Mouse (Mus musculus): ENCODE results near the gene Gm10665. TPM values are rescaled to one million over a fixed set of nuclear protein-coding genes. Genes with fewer than 3 reads are reported as not detected.
"Not testable (repeated sequence)": the region's sequence is repeated elsewhere in the genome, so short reads cannot be mapped to it uniquely, and the experiment has no call there.

The Gm10665 gene
- polyA plus RNA-seq (2016; fragmentation: Nextera tagmentation; extraction: Ambion mirVana) = not detected in 2 replicates

GRCm38 (mm10) chr7:22463975-22464374, at the start of gene Gm10665:
Gene Gm10665, minus strand, starts transcription at chr7:22464075.
- ATAC-seq (ENCODE audit: low FRiP score, low read depth); H3K9me3 ChIP-seq; H3K27me3 ChIP-seq; H3K9ac ChIP-seq (replicated peaks); H3K4me3 ChIP-seq; H3K27ac ChIP-seq (replicated peaks); H3K4me2 ChIP-seq (replicated peaks); H3K4me1 ChIP-seq; H3K36me3 ChIP-seq: not testable (repeated sequence)
- WGBS = no CpG with 5 or more reads among the region's 5 CpGs

GRCm38 (mm10) chr7:22499578-22499977, 35.7 kb upstream of the Gm10665 start, which contains the start of gene Vmn1r151:
Gene Vmn1r151, minus strand, starts transcription at chr7:22499678.
- H3K4me1 ChIP-seq; H3K27me3 ChIP-seq; H3K9me3 ChIP-seq; H3K4me2 ChIP-seq (replicated peaks); H3K36me3 ChIP-seq; H3K9ac ChIP-seq (replicated peaks); H3K4me3 ChIP-seq; ATAC-seq (ENCODE audit: low FRiP score, low read depth); H3K27ac ChIP-seq (replicated peaks): not testable (repeated sequence)
- 44% methylated on average over 2 of the region's 3 CpGs for WGBS

GRCm38 (mm10) chr7:22438129-22438528, 25.7 kb downstream of the Gm10665 start, which contains the start of gene Vmn1r149:
Gene Vmn1r149, minus strand, starts transcription at chr7:22438229.
- not testable (repeated sequence) for H3K4me1 ChIP-seq; H3K4me2 ChIP-seq (replicated peaks); H3K9me3 ChIP-seq; H3K4me3 ChIP-seq; H3K27ac ChIP-seq (replicated peaks); ATAC-seq (ENCODE audit: low FRiP score, low read depth); H3K9ac ChIP-seq (replicated peaks); H3K36me3 ChIP-seq; H3K27me3 ChIP-seq
- no CpG with 5 or more reads among the region's 2 CpGs for WGBS

GRCm38 (mm10) chr7:22413283-22413682, 50.6 kb downstream of the Gm10665 start, which contains the start of gene Vmn1r148:
Gene Vmn1r148, plus strand, starts transcription at chr7:22413583.
- not testable (repeated sequence) for H3K36me3 ChIP-seq; H3K27ac ChIP-seq (replicated peaks); ATAC-seq (ENCODE audit: low FRiP score, low read depth); H3K4me2 ChIP-seq (replicated peaks); H3K9ac ChIP-seq (replicated peaks); H3K27me3 ChIP-seq; H3K4me3 ChIP-seq; H3K4me1 ChIP-seq; H3K9me3 ChIP-seq
- WGBS = no CpG with 5 or more reads among the region's 3 CpGs

Other genes with a start within 250 kb of the Gm10665 start
- not detected in 2 replicates for gene Gm8453, start 234.6 kb downstream of the Gm10665 start, polyA plus RNA-seq (2016; fragmentation: Nextera tagmentation; extraction: Ambion mirVana)
- not detected in 2 replicates for gene Gm4187, start 134.4 kb downstream of the Gm10665 start, polyA plus RNA-seq (2016; fragmentation: Nextera tagmentation; extraction: Ambion mirVana)
- not detected in 2 replicates for gene Gm8660, start 93.0 kb downstream of the Gm10665 start, polyA plus RNA-seq (2016; fragmentation: Nextera tagmentation; extraction: Ambion mirVana)
- gene Vmn1r148, start 50.5 kb downstream of the Gm10665 start, polyA plus RNA-seq (2016; fragmentation: Nextera tagmentation; extraction: Ambion mirVana) = not detected in 2 replicates
- not detected in 2 replicates for gene Vmn1r149, start 25.8 kb downstream of the Gm10665 start, polyA plus RNA-seq (2016; fragmentation: Nextera tagmentation; extraction: Ambion mirVana)
- gene Vmn1r151, start 35.6 kb upstream of the Gm10665 start, polyA plus RNA-seq (2016; fragmentation: Nextera tagmentation; extraction: Ambion mirVana) = not detected in 2 replicates
- not detected in 2 replicates for gene Vmn1r152, start 58.9 kb upstream of the Gm10665 start, polyA plus RNA-seq (2016; fragmentation: Nextera tagmentation; extraction: Ambion mirVana)
- not detected in 2 replicates for gene Gm8677, start 70.8 kb upstream of the Gm10665 start, polyA plus RNA-seq (2016; fragmentation: Nextera tagmentation; extraction: Ambion mirVana)
- not detected in 2 replicates for gene Gm4201, start 101.3 kb upstream of the Gm10665 start, polyA plus RNA-seq (2016; fragmentation: Nextera tagmentation; extraction: Ambion mirVana)
- not detected in 2 replicates for gene Gm4565, start 124.1 kb upstream of the Gm10665 start, polyA plus RNA-seq (2016; fragmentation: Nextera tagmentation; extraction: Ambion mirVana)
- not detected in 2 replicates for gene Vmn1r155, start 193.9 kb upstream of the Gm10665 start, polyA plus RNA-seq (2016; fragmentation: Nextera tagmentation; extraction: Ambion mirVana)
- not detected in 2 replicates for gene Gm8693, start 228.2 kb upstream of the Gm10665 start, polyA plus RNA-seq (2016; fragmentation: Nextera tagmentation; extraction: Ambion mirVana)

All from midbrain, embryonic 12.5 days (tissue).